Mouse (Mus musculus) intestine, postnatal 0 days (tissue): ENCODE data around the gene Gnpat. TPM values are rescaled to one million over a fixed set of nuclear protein-coding genes. Genes with fewer than 3 reads are reported as not detected.

Experiments used
- ATAC-seq: fragments of 200-750 bp; cut with Nextera tagmentation; 2 replicates; pipeline ENCODE4 v1.8.0; 2017; ENCODE audit warnings: mild to moderate bottlenecking, moderate TSS enrichment, moderate library complexity
- H3K27ac ChIP-seq: fragments of 300-500 bp; sonication (generic); 2 replicates; pipeline ENCODE4 v1.5.1; 2014; ENCODE audit warnings: mild to moderate bottlenecking, low read depth, low read length, moderate library complexity
- H3K27me3 ChIP-seq: fragments of 300-500 bp; sonication (generic); replicated peaks from 2 replicates; pipeline ENCODE4 v1.6.1; 2014; ENCODE audit warnings: low read length, mixed read lengths; ENCODE audit not compliant: control insufficient read depth, insufficient read depth
- H3K36me3 ChIP-seq: fragments of 300-500 bp; sonication (generic); 2 replicates; pipeline ENCODE4 v1.6.1; 2014; ENCODE audit warnings: mild to moderate bottlenecking, moderate library complexity; ENCODE audit not compliant: control insufficient read depth, insufficient read depth
- H3K4me1 ChIP-seq: fragments of 300-500 bp; sonication (generic); replicated peaks from 2 replicates; pipeline ENCODE4 v1.6.1; 2014; ENCODE audit warnings: antibody characterized with exemption, low read length, mixed read lengths; ENCODE audit not compliant: control insufficient read depth, insufficient read depth
- H3K4me2 ChIP-seq: fragments of 300-500 bp; sonication (generic); replicated peaks from 2 replicates; pipeline ENCODE4 v1.6.1; 2014; ENCODE audit warnings: low read depth, mild to moderate bottlenecking, moderate library complexity
- H3K4me3 ChIP-seq: fragments of 300-500 bp; sonication (generic); 2 replicates; pipeline ENCODE4 v1.5.1; 2014; ENCODE audit warnings: low read depth, low read length
- H3K9ac ChIP-seq: fragments of 300-500 bp; sonication (generic); 2 replicates; pipeline ENCODE4 v1.6.1; 2014; ENCODE audit warnings: mild to moderate bottlenecking, low read depth, low read length
- H3K9me3 ChIP-seq: fragments of 300-500 bp; sonication (generic); 2 replicates; pipeline ENCODE4 v1.6.1; 2016; ENCODE audit warnings: mixed run types; ENCODE audit not compliant: control insufficient read depth
- CTCF ChIP-seq: sonication (generic); IDR thresholded peaks from 2 replicates; pipeline ENCODE4 v1.5.1; 2016; ENCODE audit warnings: low read depth, mild to moderate bottlenecking, control low read depth, antibody characterized with exemption, moderate library complexity
- WGBS: fragments of 180-500 bp; shearing (Covaris S2); extraction: QIAGEN DNeasy Blood & Tissue Kit; methylation state at CpG from one replicate; pipeline ENCODE4 v1.1.7; 2014; 5-methylcytosine and 5-hydroxymethylcytosine counted together
- polyA plus RNA-seq: library from polyadenylated mRNA; unstranded; fragments of >200 nt; fragmentation: Nextera tagmentation; extraction: Ambion mirVana; gene quantifications from 2 replicates; pipeline ENCODE4 v1.2.1, GENCODE M21; 2015

Gnpat gene
- polyA plus RNA-seq, 1 experiment from 2014 or later = 31.0 TPM

- H3K27ac ChIP-seq = peak overlapping the region; percentile 70; the same call in 1 of the 2 replicates
- ATAC-seq = peak; percentile 22; the same call in 1 of the 2 replicates
- peaks cover 10% of the 10 kb centered on the region; the same call in 1 of the 2 replicates for H3K4me1 ChIP-seq
- H3K4me3 ChIP-seq = no peak overlapping the region
- H3K9me3 ChIP-seq = no peaks in the 10 kb centered on the region
- 44% methylated on average over 10 of the region's 10 CpGs for WGBS
- H3K27me3 ChIP-seq = no peaks in the 10 kb centered on the region
- TF ChIP-seq CTCF = no peak
- no peaks in the 10 kb centered on the region for H3K36me3 ChIP-seq
- H3K4me2 ChIP-seq = no peak overlapping the region
- H3K9ac ChIP-seq = no peak overlapping the region
Measured at GRCm38 (mm10) chr8:124926351-124926771, 63.5 kb downstream of the Gnpat start.

DNA sequence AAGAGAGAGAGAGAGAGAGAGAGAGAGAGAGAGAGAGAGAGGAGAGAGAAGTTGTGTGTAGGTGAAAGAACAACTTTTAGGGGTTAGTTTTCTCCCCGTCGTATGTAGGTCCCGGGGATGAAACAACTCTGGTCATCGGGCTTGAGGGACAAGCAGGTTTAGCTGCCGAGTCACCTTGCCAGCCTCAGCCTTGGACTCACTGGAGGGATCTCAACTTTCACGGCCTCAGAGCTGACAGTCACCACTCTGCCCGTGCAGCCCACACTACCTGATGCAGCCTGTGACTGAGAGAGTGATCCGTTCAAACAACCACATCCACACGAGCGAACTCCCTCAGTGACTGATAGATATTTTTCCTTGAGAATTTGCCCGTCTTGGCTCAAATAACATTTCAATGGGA is 66.2 kb downstream of the Gnpat start:
- Histone ChIP-seq H3K4me1 (no peaks in the 10 kb centered on the region), H3K4me3 (no peak overlapping the region), H3K27ac (no peak overlapping the region), H3K4me2 (no peak overlapping the region), H3K36me3 (no peaks in the 10 kb centered on the region), H3K9ac (no peak overlapping the region), H3K27me3 (no peaks in the 10 kb centered on the region), H3K9me3 (no peaks in the 10 kb centered on the region)
- WGBS = 84% methylated on average over 11 of the region's 11 CpGs
- no peak for TF ChIP-seq CTCF
- no peak for ATAC-seq

DNA sequence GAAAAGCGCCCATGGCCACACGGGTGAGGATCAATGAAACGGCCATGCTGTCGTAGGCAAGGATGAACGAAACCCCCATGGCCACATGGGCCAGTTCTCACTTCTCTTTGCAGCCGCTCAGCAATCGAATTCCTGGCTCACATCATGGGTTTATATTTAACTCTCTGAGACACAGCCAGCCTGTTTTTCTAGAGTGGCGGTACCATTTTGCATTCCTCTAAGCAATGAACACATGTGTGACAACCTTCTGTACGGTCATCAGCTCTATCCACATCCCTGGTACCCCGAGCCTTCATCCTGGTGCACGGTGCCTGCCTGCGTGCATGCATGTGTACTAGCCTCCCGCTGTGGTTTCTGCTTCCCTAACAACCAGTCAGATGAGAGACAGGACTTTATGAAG is 67.3 kb downstream of the Gnpat start:
- Histone ChIP-seq H3K9ac (no peak overlapping the region), H3K9me3 (no peaks in the 10 kb centered on the region), H3K4me1 (no peaks in the 10 kb centered on the region), H3K27ac (no peak overlapping the region), H3K4me3 (no peak overlapping the region), H3K4me2 (no peak overlapping the region), H3K36me3 (no peaks in the 10 kb centered on the region), H3K27me3 (no peaks in the 10 kb centered on the region)
- 82% methylated on average over 13 of the region's 13 CpGs for WGBS
- ATAC-seq = no peak
- TF ChIP-seq CTCF = no peak

DNA sequence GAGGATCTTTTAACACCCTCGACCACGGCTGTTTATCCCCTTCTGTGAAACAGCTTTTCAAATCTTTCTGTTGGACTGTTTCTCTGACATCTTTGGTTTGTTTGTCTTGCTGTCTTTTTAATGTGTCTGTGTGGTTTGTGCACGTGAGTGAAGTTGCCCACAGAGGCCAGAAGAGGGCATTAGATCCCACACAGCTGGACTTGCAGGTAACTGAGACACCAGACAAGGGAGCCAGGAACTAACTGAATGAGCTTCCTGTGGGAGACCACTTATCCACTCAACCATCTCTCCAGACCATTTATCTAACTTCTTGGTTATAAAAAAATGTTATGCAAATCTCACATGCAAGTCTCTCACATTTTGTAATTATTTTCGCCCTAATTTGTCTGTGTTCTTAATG is 67.8 kb downstream of the Gnpat start:
- TF ChIP-seq CTCF = peak; percentile 45
- Histone ChIP-seq H3K27ac (no peak overlapping the region), H3K9ac (no peak overlapping the region), H3K9me3 (no peaks in the 10 kb centered on the region), H3K36me3 (no peaks in the 10 kb centered on the region), H3K4me3 (no peak overlapping the region), H3K4me2 (no peak overlapping the region), H3K4me1 (no peaks in the 10 kb centered on the region), H3K27me3 (no peaks in the 10 kb centered on the region)
- 88% methylated on average over 4 of the region's 4 CpGs for WGBS
- no peak for ATAC-seq

GRCm38 (mm10) chr8:124932435-124932834 is 69.6 kb downstream of the Gnpat start:
- peak; percentile 36; the same call in 1 of the 2 replicates for ATAC-seq
- 57% methylated on average over 3 of the region's 3 CpGs for WGBS
- no peak overlapping the region for H3K4me3 ChIP-seq
- H3K36me3 ChIP-seq = no peaks in the 10 kb centered on the region
- H3K27me3 ChIP-seq = no peaks in the 10 kb centered on the region
- no peak overlapping the region for H3K27ac ChIP-seq
- H3K4me1 ChIP-seq = no peaks in the 10 kb centered on the region
- no peak overlapping the region for H3K4me2 ChIP-seq
- no peak for TF ChIP-seq CTCF
- H3K9ac ChIP-seq = no peak overlapping the region
- no peaks in the 10 kb centered on the region for H3K9me3 ChIP-seq

DNA sequence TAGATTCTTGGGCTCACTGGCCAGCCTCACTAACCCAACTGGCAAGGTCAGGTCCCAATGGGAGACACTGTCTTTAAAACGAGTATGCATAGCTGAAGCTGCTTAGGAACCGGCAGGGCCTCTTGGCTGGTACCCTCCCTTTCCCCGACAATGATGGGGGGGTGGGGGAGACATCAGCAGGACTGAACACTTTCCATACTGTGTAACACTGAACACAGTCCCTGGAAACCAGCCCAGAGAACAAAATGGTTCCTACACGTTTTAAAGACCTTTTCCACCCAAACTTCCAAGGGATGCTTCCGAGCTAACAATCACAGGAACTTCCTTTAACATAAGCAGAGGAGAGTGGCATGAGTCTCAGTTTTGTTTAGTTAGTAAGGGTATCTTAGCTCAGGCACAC is 72.3 kb downstream of the Gnpat start:
- TF ChIP-seq CTCF = no peak
- H3K36me3 ChIP-seq = peaks cover 4% of the 10 kb centered on the region; the same call in 1 of the 2 replicates
- H3K4me3 ChIP-seq = no peak overlapping the region
- H3K27me3 ChIP-seq = no peaks in the 10 kb centered on the region
- H3K4me2 ChIP-seq = no peak overlapping the region
- H3K9ac ChIP-seq = no peak overlapping the region
- no peak for ATAC-seq
- no peak overlapping the region for H3K27ac ChIP-seq
- H3K4me1 ChIP-seq = no peaks in the 10 kb centered on the region
- 84% methylated on average over 5 of the region's 5 CpGs for WGBS
- no peaks in the 10 kb centered on the region for H3K9me3 ChIP-seq

GRCm38 (mm10) chr8:124936699-124937098 is 73.9 kb downstream of the Gnpat start:
- Histone ChIP-seq H3K9me3 (no peaks in the 10 kb centered on the region), H3K27me3 (no peaks in the 10 kb centered on the region), H3K4me1 (no peaks in the 10 kb centered on the region), H3K9ac (no peak overlapping the region), H3K4me3 (no peak overlapping the region), H3K27ac (no peak overlapping the region), H3K36me3 (peaks cover 11% of the 10 kb centered on the region; the same call in 1 of the 2 replicates), H3K4me2 (no peak overlapping the region)
- ATAC-seq = no peak
- TF ChIP-seq CTCF = no peak
- 88% methylated on average over 10 of the region's 10 CpGs for WGBS
